Mouse (Mus musculus) embryonic fibroblast, embryonic 13.5 days (primary cell): ENCODE data around the gene Birc2.
"Not testable (repeated sequence)": the region's sequence is repeated elsewhere in the genome, so short reads cannot be mapped to it uniquely, and the experiment has no call there.

Experiments
- CTCF ChIP-seq: IDR thresholded peaks from 2 replicates; pipeline ENCODE4 v1.5.1; 2011; ENCODE audit warnings: mild to moderate bottlenecking, control low read depth, low read length, moderate library complexity, borderline replicate concordance; ENCODE audit not compliant: insufficient read depth
- POLR2A ChIP-seq: IDR thresholded peaks from 2 replicates; pipeline ENCODE4 v1.6.1; 2011; ENCODE audit warnings: low read depth, mild to moderate bottlenecking, control low read depth, low read length, moderate library complexity

GRCm38 (mm10) chr9:7866981-7867380 lies 30.1 kb upstream of the Birc2 start:
- TF ChIP-seq CTCF, POLR2A: not testable (repeated sequence)
